Mouse (Mus musculus) urinary bladder, postnatal 36 days (tissue): ENCODE measurements at regions not wholly inside any gene's neighbourhood (a gene's known extent, or its start where the extent isn't known, plus 50 kb on each side); places are given as distances from the start of the nearest gene placed in this dataset.

Experiments
- DNase-seq, 2 experiments: peaks; one replicate each; pipeline ENCODE4 v3.0.0; 2022; ENCODE audit warnings: low spot score in 2 of 2, mixed read lengths in 1 of 2

DNA sequence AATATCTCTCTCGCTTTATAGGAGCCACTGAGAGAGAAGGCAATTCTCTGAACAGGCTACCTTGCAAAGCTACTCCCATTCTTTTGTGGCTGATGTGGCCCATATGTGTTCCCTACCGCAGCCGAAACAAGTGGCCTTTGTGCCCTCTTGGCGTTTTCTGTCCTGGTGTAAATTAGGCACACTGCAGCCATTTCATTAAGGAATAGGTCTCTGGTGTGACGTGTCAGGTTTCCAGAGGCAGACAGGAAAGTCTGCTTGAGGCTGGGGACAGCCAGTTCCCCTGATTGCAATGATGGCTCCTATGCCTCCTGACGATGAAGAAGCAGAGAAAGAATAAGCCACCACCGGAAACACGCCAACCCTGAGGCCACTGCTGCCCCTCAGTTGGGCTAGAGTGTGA is 59.3 kb upstream of the Bcor start:
- no peak for DNase-seq

DNA sequence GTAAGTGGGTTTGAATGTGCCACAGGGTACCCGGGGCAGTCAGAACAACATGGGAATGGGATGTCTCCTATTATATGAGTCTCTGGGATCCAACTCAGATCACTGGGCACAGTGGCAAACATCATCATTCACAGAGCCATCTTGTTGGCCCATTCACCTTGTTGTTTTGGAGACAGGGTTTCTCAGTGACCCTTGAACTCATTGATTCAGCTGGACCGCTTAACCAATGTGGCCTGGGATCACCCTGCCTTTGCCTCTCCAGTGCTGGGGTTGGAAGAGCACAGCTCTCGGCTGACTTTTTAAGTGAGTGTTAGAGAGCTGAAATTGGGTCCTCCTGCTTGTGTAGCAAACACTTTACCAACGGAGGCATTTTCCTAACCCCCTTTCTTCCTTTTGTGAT is 64.2 kb upstream of the Bcor start:
- no peak for DNase-seq

DNA sequence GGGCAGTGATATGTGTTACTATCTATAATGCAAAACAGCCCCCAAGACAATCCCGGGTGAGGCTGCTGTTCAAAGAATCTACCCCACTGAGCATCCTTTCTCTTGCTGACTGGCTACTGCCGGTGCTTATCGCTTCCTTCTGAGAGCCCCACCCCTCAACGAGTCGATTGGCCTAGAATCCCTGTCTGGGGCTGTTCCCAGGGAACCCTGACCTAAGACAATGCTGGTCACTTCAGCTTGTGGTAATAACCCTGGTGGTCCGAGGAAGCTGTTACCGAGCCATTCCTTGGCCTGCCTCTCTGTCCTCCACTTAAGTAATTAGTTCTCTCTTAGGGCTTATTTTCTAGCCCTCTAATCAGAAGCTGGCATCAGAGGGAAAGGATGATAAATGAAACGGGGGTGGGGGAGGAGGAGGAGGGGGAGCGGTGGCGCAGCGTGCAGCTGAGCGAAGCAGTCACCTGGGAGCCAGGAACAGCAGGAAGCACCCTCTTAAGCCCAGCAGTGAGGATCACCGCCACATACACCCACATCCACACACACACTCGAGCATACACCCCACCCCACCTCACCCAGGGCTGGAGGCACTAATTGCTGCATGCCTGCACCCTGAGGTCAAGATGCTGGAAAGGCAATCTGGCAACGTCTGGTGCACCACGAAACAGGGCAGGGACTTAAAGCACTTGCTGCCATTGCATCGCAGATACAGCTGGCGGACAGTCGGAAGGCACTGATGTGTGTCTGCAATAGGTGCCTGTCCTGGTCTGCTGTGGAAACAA is 65.1 kb upstream of the Bcor start:
- DNase-seq, result no peak

DNA sequence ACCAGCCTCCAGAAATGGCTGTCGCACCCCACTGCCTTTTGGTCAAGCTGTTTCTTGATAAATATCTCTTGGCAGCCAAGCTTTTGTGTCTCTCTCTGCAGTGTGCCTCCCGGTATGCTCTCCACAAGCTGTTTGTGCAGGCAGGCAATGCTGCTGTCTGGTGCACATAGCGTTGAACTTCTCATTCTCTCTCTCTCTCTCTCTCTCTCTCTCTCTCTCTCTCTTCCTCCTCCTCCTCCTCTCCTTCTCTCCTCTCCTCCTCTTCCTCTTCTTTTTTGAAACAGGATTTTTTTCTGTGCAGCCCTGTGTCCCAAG is 65.7 kb upstream of the Bcor start:
- DNase-seq, result no peak

- peak in 1 of 2 experiments; percentile 30 for DNase-seq
These were observed 80.4 kb upstream of the Bcor start for GRCm38 (mm10) chrX:12240505-12241011.

GRCm38 (mm10) chrX:12241751-12242150 is 81.6 kb upstream of the Bcor start:
- DNase-seq, result no peak

DNA sequence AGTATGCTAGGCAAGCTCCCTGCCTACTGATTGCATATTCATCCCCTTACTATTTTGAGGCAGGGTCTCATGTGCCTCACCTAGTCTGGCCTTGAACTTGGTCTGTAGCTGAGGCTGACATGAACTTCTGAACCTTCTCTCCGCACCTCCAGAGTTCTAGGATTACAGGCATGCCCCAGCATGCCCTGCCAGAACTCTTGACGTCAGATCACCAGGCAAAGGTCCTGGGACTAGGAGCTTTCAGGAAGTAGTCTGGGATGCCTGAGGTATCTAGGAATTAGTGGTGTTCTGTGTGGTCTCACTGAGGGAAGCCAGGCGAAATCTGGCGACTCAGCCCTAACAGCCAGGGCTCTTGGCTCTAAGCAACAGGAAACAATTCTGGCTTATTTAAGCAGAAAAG is 88.9 kb upstream of the Bcor start:
- no peak for DNase-seq

GRCm38 (mm10) chrX:12249911-12250310 is 89.8 kb upstream of the Bcor start:
- DNase-seq, result no peak

DNA sequence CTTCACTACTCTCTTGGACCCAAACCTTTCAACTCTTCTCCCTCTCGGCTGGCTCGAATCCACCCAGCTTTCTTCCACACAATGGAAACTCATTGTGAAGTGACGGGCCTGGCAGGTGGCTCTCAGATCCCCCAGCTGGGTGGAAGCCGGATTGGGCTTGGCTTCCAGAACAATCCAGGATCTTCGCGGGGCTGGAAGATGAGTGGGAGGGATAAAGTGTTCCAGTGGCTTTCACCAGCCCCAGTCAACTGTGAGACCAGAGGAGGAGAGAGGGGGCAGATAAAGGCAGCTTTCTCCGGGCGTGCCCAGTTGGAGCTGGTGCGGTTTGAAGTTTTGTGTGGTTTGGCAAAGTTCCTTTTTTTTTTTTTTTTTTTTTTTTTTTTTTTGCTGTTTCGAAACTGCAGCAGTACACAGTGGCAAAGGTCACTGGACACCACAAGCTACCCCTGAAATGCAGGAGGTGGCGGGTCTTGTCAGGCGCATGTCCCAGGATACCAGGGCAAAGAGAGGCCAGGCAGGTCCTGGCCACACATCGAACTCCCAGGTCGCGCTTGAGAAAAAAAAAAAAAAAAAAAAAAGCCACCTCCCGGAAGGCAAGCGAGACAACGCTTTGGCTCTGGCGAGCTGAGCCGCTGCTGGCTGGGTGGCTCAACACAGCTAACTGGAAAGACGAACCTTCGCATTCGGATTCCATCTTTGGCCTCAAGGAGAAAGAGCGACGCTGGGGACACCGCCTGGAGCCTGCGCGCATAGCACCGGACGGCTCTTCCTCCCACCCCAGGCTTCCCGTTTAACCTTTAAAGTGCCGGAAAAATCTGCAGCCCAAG is 91.9 kb upstream of the Bcor start:
- peak; percentile 30 to 53 for DNase-seq

DNA sequence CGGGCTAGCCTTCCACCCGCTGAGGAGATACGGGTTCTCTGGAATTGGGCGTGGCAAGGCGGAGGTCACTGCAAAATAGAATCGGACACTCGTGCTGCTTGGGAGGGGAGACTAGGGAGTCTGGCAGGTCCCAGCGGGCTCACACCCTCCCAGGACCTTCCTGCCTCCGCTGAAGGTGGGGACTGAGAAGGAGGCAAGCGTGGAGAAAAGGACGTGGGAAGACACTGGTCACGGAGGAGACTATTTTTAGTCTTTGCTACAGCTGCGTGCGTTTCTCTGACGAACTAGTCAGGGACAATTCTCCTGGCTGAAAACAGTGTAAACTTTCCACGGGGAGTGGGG is 92.5 kb upstream of the Bcor start:
- DNase-seq, result no peak

GRCm38 (mm10) chrX:12256758-12257157 is 96.6 kb upstream of the Bcor start:
- DNase-seq, result no peak

DNA sequence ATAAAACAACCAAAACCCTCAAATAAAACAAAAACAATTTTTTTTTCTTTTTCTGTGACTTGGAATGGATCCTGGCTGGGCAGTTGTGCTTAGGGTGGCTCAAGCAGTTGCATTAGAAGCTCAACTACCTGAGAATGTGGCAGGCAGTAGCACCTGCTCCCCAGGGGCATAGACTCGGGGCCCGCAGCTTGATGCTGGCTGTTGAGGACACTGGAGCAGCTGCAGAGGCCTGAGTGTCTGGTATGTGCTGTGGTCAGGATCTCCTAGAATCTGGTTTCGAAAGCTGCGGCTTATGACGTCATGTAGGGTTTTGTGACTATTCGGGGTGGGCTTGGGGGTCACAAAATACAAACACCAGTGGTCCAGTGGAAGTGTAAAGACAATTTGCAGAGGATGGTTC is 103.7 kb upstream of the Bcor start:
- DNase-seq, result no peak

- DNase-seq, result no peak
These were observed 124.6 kb upstream of the Bcor start for GRCm38 (mm10) chrX:12284741-12285140.

DNA sequence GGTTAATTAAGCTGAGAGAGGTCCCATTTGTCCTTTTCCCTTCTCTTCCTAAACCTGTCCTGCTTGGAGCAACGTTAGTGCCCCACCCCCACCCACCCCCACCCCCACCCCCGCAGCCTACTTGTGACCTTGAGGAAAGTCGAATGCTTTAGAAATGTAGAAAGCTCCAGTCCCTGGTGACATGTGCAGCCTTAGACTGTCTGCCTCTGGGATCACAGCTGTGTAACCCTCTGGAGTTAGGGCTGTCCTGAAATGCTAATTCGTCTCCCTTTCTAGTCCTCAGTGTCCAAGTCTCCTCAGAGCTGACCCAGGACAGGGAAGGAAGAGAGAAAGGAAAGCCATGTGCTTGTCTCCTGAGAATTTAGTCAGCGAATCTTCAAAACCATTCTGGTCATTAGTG is 125.0 kb upstream of the Bcor start:
- DNase-seq, result no peak

DNA sequence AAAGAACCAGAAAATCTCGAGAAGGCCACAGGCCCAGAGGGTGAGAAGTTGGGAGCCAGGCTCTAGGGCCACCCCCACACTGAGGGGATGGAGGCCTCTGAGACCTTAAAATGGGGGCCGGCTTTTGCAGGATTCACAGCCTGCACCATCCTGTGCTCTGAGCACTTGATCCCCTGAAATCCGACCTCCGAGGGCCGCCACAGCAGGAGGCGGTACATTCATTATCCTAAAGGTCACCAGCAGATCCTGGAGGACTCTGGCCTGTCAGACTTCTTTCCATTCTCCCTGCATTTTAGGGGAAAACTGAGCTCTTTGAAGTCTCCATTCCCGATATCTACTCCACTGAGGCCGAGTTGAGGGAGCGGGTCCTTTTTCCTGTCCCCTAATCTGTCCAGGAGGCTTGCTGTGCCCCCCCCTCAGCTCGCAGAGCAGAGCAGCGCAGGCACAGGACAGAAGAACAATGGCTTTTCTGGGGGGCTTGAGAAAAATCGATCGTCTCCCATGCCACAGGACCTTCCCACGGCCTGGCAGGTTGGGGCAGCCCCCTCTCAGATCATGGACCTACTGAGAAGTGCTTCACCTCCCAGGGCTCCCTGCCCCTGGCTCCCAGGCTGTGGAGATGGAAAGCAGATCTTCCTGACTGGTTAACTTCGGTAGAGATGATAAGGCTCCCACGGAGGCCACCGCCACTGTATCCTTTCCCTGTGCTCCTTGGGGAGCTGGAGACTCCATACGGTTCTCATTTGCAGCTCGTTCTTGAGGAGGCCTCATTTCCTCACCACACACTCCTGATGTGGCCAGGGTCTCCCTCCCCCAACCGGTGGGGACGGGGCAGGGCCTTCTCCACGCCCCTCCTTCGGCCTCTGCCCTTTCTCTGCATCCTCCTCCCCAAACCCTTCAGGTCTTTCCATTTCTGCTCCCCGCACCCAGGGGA is 126.1 kb upstream of the Bcor start:
- no peak for DNase-seq

GRCm38 (mm10) chrX:12286910-12287522 is 126.9 kb upstream of the Bcor start:
- DNase-seq, result no peak

DNA sequence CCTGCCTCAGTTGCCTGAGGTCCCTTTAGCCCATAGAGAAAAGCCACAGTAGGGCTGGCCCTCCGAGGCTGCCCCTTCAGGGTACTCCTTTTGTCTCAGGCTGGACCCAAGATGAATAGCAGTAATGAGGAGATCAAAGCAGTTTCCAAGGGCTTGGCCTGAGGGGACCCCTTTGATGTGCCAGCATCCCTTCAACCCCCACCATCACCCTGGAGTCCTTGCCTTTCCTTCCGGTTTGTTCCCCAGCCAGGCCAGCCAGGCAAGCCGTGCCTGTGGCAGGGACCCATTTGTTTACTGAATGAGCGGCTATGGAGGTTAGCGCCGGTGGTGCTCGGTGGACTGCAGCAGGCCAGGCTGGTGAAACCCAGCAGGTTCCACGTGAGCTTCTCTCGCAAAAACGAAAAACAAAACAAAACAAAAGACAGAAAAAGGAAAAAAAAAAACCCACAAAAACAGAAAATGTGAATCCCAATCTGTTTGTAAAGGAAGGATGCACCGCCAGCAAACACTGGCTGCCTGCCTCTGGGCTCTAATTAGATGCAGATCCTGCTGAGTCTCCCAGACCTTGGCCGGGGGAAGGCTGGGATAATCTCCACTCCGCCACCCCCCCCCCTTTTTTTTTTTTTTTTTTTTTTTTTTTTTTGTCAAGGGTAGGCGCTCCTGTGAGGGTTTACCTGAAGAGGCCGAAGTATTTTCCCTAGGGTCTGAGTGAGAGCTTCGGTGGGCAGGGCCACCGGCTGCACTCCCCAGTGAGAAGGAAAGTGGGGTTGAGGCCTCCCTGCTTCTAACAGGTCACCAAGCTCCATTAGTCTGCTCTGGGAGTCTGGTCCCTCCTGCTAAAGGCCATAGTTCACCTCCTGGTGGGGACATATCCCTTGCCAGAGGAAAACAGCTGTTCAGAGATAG is 127.8 kb upstream of the Bcor start:
- DNase-seq, result no peak

DNA sequence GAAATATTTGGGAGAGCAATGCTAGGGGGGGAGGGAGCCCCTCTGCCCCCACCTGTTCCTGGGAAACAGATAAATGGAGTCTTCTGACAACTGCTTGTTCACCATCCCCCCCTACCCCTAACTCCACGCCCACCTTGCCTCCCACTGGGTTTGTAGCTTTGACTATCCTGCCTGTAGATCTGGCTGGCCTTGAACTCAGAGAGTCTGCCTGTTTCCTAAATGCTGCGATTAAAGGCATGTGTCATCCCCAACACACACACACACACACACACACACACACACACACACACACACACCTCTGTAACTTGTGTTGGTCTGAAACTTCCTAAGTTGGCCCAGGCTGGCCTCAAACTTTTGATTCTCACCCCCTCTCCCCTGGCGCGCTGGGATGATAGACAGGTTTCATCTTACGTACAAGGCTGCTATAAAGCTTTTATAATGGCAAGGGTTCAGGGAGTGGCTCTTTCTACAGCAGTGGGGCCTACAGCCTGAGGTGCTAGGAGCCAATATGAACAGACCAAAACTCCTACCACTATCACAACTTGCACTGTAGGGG is 128.5 kb upstream of the Bcor start:
- DNase-seq, result no peak

DNA sequence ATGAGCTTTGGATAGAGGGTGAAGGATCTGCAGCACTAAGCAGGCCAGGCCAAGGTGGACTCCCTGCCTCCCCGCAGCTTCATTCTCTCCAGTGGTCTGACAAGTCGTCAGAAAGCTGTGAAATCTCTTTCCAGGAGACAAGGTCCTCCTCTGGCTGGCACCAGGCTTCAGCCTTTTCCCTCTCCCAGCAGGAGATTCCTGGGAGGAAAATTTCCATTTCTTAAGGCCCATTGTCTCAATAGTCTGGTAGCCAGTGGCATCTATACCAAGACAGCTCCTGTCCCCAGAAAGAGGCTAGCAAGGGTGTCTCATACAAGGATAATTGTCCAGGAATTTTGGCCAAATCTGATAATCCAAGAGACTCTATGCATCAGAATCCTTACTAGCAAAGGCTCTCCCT is 133.0 kb upstream of the Bcor start:
- no peak for DNase-seq

GRCm38 (mm10) chrX:12294452-12294851 is 134.3 kb upstream of the Bcor start:
- DNase-seq, result no peak
